Mouse (Mus musculus): ENCODE data around the gene B230217C12Rik.
A peak's percentile ranks its signal among the peaks of the same experiment; 100 is the strongest.
"Not testable (repeated sequence)": the region's sequence is repeated elsewhere in the genome, so short reads cannot be mapped to it uniquely, and the experiment has no call there.

The B230217C12Rik gene

DNA sequence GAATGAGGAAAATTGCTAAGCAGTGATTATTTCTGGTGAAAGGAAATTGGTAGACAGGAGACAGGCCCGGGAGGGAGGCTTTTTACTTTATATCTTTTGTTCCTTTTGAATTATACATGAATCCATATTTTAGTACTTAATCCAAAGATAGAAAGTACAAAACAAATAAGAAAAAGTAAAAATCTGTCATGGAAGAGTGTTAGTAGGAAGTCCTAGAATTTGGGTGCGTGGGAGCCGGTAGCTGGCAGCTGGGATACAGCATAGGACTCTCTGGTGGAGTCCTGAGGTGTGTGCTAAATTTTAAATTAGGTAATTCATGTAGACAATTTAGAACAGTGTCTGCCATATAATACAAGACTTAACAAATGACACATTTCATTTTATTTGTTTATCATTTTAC, 27.0 kb downstream of the B230217C12Rik start:
- DNase-seq (ENCODE audit: low spot score): no peak

DNA sequence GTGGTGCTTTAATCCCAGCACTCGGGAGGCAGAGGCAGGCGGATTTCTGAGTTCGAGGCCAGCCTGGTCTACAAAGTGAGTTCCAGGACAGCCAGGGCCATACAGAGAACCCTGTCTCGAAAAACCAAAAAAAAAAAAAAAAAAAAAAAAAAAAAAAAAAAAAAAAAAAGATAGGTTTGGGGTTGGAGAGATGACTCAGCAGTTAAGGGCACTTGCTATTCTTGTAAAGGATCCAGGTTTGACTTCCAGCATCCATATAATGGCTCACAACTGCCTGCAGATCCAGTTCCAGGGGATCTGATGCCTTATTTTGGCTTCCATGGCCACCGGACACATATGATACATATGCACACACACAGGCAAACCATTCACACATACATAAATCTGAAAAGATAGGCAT, 31.8 kb downstream of the B230217C12Rik start:
- not testable (repeated sequence) for DNase-seq (ENCODE audit: low spot score)

DNA sequence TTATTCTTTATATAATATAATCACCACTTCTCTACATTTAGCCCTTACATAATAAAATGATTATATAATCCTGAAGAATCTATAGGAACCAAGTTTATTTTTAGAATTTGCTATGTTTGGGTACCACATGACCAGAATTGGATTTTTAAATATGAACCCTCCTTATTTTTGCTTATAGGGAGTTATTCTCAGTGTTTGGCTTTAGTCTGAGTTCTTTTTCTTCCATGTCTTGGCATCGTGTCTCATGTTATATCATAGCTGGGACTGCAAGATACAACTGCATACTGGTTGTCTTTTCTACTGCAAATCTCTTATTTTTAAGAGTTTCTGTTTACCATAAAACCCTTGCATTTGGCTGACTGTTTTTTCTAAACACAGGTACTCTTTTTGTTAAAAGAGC, 33.8 kb downstream of the B230217C12Rik start:
- DNase-seq (ENCODE audit: low spot score): no peak

DNA sequence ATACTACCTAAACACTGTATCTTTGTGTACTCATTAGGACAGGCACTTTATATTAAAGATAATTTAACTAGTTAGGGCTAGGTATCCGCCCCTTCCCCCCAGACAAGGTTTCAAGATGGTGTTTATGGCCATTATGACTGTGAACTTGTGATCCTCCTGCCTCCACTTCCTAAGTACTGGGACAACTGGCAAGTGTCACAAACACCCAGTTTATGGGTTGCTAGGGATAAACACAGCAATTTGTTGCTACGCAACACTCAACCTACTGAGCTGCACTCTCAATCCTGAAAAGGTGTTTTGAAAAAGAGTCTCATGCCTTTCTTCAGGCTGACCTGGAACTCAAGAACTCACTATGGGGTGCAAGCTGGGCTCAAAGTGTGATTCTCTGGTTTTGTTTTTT, 36.8 kb downstream of the B230217C12Rik start:
- no peak for DNase-seq (ENCODE audit: low spot score)

DNA sequence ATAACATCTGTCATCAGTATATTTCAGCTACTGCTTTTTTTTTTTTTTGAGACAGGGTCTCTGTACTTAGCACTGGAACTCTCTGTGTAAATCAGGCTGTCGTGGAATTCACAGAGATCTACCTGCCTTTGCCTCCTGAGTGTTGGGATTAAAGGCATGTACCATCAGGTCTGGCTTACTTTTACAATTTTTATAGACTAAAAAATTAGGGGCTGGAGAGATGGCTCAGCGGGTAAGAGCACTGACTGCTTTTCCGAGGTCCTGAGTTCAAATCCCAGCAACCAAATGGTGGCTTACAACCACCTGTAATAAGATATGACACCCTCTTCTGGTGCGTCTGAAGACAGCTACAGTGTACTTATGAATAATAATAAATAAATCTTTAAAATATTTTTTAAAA, 39.8 kb downstream of the B230217C12Rik start:
- DNase-seq (ENCODE audit: low spot score): no peak

DNA sequence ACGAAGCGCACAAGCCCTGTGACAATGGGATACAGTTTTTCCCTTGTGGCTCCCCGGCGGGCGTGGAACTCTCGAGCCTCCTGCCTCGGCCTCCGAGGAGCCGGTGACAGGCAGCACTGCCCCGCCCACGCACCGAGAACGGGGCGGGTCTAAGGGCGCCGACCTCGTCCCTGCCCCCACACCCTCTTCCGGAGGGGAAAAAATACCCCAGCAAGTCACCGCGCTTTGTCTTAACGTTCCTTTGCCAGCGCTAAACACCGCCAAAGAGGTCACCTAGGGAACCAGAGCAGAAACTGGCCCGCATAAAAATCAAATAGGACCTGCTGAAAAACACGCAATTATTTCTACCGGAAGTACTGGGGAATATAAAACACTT, 43.0 kb downstream of the B230217C12Rik start:
- DNase-seq (ENCODE audit: low spot score): peak; percentile 82

DNA sequence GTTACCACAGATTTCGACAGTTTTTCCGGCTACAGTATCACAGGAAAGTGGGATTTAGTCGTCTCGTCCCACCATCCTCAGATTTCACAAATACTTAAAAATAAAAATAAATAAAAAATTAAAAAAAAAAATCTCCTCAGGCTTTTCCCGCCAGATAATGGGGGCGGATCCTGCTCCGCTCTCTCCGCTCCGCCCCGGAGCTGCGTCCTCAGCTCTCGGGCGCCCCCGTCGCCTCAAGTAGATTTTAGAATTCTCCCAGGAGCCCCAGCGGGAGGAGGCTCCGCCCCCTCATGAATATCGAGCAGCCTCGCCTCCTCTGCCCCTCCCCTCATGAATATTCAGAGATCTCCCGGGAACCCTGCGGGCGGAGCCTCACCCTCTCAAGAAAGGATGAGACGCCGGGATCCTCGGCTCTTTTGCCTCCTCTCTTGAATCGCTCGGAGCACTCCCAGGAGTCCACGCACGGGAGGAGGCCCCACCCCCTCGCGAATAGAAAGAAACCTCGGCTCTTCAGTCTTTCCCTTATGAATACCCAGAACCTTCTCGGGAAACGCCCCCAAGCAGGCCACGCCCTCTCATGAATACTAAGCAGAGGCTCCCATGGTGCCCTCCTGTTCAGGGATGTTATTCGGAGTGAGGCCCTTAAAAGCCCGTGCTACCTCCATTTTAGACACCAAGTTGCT, 43.5 kb downstream of the B230217C12Rik start, which contains the start of gene Fbxo47:
TSS of gene Fbxo47 (minus strand) at position 237 of the 683 bp plus-strand sequence.
- peak; percentile 99 for DNase-seq (ENCODE audit: low spot score)

DNA sequence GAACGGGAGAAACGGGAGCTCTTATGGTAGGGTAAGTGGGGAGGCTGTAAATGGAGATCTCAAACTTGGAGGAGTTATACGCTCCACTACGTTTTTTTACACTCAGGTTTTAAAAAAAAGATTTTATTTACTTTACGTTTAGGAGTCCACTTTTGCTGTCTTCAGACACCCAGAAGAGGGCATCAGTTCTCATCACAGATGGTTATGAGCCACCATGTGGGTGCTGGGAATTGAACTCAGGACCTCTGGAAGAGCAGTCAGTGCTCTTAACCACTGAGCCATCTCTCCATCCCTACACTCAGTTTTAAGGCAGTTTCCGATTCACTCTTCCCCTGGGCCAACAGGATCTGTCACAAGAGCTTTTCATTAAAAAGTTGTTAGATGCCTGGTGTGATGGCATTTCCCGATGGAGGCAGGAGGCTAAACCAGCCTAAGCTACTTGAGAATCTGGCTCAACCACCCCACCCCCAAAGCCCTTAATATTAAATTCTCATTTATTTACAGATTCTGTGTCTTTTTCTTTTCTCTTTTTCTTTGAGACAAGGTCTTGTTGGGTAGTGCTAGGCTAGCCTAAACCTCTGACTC, 44.1 kb downstream of the B230217C12Rik start:
- peak; percentile 20 for DNase-seq (ENCODE audit: low spot score)

DNA sequence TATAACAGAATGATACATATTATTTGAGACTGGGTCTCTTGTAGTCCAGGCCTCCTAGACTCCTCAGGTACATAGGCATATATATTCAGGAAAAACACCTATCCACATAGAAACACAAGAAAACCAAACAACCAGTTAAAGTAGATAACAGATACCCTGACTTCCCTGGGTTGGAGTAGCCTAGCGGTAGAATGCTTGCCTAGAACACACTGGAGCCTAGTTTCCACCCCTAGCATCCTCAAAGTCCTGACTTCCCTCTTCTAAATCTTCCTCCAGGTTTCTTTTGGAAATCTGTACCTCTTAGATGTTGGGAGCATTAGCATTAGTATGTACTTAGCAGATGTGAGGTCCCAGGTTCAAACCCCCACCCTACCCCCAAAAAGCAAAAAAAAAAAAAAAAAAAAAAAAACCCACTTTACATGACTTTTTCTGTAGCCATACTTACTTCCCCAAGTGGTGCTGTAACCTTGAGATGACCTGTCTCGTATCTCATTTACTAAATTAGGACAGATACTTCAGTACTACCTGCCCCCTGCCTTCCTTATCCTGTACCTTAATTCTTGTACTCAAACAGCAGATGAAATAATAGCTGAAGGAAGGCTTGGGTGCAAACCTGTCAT, 44.8 kb downstream of the B230217C12Rik start:
- DNase-seq (ENCODE audit: low spot score): no peak

DNA sequence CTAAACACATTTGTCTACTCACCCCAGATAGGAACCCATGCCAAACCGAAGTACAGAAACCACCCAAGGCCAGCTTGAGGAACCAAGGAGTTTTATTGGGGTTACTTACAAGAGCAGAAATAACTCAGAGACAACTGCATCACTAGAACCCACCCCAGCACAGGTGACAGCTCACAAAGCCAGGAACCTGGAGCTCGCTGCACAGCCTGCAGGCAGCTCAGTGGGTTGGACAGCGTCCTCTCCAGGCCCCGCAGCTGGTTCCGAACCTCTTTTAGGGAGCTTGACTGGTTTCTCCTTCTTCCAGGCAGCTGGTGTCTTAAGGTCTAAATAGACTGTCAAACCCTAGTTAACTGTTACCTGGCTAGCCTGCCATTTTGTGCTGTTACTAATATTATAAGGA, 51.2 kb downstream of the B230217C12Rik start:
- DNase-seq (ENCODE audit: low spot score): no peak
